Mouse (Mus musculus) embryonic fibroblast, embryonic 13.5 days (primary cell): ENCODE data around the gene Vps33a.

Experiments used
- CTCF ChIP-seq: IDR thresholded peaks from 2 replicates; pipeline ENCODE4 v1.5.1; 2011; ENCODE audit warnings: mild to moderate bottlenecking, control low read depth, low read length, moderate library complexity, borderline replicate concordance; ENCODE audit not compliant: insufficient read depth
- POLR2A ChIP-seq: IDR thresholded peaks from 2 replicates; pipeline ENCODE4 v1.6.1; 2011; ENCODE audit warnings: low read depth, mild to moderate bottlenecking, control low read depth, low read length, moderate library complexity

DNA sequence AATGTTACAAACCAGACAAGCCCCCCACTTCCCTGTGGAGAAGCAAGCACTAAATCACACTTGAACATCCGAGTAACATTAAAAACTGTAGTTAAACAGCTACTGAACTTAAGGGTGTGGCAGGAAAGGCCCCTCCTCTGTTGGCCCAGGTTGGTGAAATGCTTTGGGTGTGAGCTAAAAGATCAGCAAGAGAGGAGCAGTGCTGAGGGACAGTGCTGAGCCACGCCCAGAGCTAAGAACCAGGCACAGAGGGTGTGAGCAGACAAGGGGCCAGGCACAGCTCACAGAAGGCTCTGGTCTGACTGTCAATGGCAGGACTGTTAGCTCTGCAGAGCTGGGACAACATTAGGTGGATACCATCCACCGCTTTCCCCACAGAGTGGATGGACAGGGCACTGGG, 60.7 kb downstream of the Vps33a start:
- no peak for TF ChIP-seq CTCF
- no peak for TF ChIP-seq POLR2A
